ENCODE assay signal across 11 mouse cellular contexts in genomic region chr7:27158171-27158570, GRCm38 (mm10). TPM values are rescaled to one million over a fixed set of nuclear protein-coding genes. Genes with fewer than 3 reads are reported as not detected.
"Had no signal": no experiment of that assay in that cellular context is flagged by ENCODE, and none has a peak within 500 bp of the region (broad histone marks: within the 10 kb centered on the region; RNA-seq: fewer than 3 reads in every experiment).

No protein-coding gene starts in this region.

- DNase-seq: lung, adult 2 months; lung, postnatal 14 days; lung, postnatal 36 days; right cerebral cortex, postnatal 14 days; thymus, adult 2 months; thymus, postnatal 25 days; thymus, postnatal 4 days had no signal

RNA-seq across cellular contexts. Expression of gene Cyp2t4, which starts 4.7 kb away (rescaled TPM):
- total RNA-seq: megakaryocyte progenitor cell, adult 5-6 weeks; midbrain, postnatal 0 days; monocyte, adult 5-6 weeks; neutrophil, adult 5-6 weeks had no signal

RNA-seq across cellular contexts. Expression of gene Gm21983, which starts 22.7 kb away (rescaled TPM):
- total RNA-seq: megakaryocyte progenitor cell, adult 5-6 weeks; midbrain, postnatal 0 days; monocyte, adult 5-6 weeks; neutrophil, adult 5-6 weeks had no signal

RNA-seq across cellular contexts. Expression of gene Mia, which starts 22.8 kb away (rescaled TPM):
- total RNA-seq: megakaryocyte progenitor cell, adult 5-6 weeks; neutrophil, adult 5-6 weeks had no signal
